Mouse (Mus musculus) urinary bladder, adult 2 months (tissue): ENCODE results near the gene Slc22a27. TPM values are rescaled to one million over a fixed set of nuclear protein-coding genes. Genes with fewer than 3 reads are reported as not detected.
"Not testable (repeated sequence)": the region's sequence is repeated elsewhere in the genome, so short reads cannot be mapped to it uniquely, and the experiment has no call there.

Experiments
- DNase-seq: peaks from one replicate; pipeline ENCODE4 v3.0.0; 2022; ENCODE audit warnings: low spot score
- polyA plus RNA-seq: library from polyadenylated mRNA; depleted of rRNA; stranded (reverse); fragments of >200 nt; gene quantifications from 2 replicates; pipeline ENCODE4 v1.2.3, GENCODE M21; 2012; rRNA removed

Slc22a27 gene
- not detected in 2 replicates for polyA plus RNA-seq

DNA sequence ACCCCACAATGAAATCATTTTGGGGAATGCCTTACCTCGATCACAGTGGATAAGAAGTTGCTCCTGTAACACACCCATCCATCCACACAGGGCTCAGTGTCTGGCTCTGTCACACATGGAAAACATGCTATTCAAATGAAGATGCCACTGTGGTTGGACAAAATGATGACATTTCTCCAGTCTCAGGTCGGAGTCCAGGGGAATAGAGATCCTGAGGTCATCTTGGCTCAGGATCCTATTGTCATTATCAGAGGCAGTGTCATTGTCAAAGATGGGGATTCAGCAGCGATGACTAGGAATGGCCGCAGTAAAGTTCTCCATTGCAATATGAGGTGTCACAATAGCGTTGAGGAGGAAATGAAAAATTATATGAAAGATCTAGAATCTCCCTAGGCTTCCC, at the start of gene Slc22a27:
Gene Slc22a27 (minus strand): TSS at position 101 of the 400 bp plus-strand sequence.
- DNase-seq: not testable (repeated sequence)

DNA sequence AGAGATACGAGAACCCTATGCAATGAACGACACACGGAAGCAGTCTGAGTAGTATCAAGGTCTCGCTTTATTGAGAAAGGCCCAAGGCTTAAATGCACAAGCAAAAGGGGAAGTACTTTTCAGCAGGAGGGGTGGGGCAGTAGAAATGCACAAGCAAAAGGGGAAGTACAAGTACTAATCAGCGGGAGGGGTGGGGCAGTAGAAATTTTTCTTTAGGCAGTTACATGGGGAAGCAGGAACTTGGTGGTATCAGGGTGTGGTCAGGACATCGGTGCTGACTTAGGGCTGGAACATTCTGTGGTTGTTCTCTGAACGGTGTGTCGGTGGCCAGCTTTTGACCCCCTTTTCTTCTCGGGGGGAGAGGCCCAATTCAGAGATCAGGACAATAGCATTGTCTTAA, 45.8 kb upstream of the Slc22a27 start:
- DNase-seq: not testable (repeated sequence)

DNA sequence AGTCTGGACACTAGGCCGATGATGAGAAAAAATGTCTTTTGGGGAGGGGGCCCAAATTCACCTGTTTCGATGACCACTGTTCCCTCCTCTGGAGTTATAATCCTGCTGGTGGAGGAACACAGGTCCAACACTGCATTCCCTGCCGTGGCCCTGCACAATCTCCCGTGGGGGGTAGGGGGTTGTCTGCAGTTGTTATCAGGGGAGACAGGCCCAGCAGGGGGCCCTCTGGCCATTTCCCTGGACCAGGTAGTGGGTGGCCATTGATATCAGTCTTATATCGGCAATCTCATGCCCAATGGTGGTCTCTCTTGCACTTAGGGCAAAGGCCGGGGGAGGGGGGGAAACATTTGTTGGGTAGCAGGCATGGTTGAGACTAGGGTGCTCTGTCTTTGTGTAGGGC, 43.3 kb upstream of the Slc22a27 start:
- not testable (repeated sequence) for DNase-seq

DNA sequence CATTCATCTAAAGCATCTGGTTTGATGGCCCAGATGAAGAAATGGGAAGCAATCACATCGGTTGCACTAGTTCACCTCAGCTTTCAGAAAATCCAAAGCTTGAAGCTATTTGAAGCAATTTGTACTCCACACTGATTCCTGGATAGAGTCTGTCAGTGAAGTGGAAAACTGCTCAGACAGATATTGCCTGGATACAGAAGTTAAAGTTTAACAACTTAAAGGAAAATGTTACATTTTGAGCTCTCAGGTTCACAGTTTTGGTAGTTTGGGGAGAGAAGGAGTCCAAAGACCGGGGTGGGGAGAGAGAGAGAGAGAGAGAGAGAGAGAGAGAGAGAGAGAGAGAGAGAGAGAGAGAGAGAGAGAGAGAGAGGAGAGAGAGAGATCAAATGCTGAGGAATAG, 2.9 kb upstream of the Slc22a27 start:
- DNase-seq: no peak

DNA sequence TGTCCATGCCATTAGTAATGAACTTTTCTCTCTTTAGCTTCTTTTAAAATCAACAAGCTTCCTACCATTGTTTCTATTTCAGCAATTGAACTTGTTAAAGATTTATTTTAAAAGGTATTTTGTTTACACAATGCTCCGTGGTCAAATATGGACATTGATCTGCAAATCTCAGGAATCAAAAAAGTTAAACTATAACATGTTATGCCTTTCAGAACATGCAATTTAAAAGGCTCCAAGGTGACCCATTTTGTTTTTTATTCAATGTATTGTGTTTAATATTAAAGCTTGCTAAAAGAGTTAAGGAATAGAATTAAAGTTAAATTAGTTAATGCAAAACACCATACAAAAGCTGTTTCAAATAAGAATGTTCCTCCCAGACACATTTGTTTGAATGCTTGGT, 723 bp upstream of the Slc22a27 start:
- not testable (repeated sequence) for DNase-seq

DNA sequence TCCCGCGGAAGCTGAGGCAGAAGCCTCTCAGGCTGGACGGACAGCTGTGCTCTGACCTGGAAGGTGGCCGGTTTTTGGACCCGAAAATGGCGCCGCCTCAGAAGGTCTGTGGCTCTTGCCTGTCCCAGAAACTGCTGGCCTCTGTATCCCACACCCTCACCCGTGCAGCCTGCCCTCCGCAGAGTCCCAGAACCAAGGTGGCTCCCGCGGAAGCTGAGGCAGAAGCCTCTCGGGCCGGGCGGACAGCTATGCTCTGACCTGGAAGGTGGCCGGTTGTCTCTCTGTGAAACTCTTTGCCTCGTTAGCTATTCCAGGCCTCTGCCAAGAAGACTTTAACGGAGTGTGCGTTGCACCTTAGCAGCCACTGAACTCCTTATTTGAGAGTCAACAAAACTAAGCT, 26.4 kb downstream of the Slc22a27 start:
- not testable (repeated sequence) for DNase-seq

DNA sequence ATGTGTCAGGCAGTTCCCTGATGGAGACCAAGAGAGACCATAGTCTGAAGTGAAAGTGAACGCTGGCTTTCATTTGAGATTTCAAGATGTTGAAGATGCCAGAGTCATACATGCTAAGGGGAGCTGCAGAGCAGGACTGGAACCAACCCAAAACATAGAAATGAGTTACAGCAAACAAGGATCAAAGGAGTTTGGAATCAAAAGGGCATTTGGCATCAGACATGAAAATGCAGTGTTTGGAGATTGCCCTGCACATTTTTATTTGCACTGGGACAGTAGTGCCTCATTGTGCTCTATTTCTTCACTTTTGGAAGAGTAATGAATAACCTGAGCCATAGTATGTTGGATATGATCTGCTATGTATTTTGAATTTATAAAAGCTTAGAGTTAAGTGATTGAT, 89.2 kb downstream of the Slc22a27 start:
- DNase-seq: no peak

DNA sequence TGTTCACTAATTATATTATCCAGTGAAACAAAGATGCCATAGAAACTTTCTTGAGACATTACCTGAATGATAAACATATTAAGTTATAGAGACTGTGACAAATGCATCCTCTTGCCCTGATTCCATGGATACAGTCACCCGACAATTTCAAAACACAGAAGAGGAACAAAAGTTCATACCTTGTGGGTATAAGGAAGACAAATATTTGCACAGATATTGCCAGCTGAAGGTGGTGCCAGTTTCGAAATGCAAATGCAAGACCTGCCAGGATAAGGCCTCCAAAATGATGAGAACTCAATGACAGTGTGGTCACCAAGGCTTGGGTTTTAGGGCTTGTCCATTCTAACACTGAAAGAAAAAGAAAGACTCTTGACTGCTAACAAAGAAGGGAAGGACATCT, 136.0 kb downstream of the Slc22a27 start:
- no peak for DNase-seq

Other genes starting within 250 kb of the Slc22a27 start
- gene Slc22a26, start 163.4 kb downstream of the Slc22a27 start, polyA plus RNA-seq: not detected in 2 replicates
- gene Slc22a28, start 166.0 kb upstream of the Slc22a27 start, polyA plus RNA-seq: not detected in 2 replicates